Mouse (Mus musculus) layer of hippocampus, postnatal 10 days (tissue): ENCODE measurements around the gene Fam210b. TPM values are rescaled to one million over a fixed set of nuclear protein-coding genes. Genes with fewer than 3 reads are reported as not detected.
"Not testable (repeated sequence)": the region's sequence is repeated elsewhere in the genome, so short reads cannot be mapped to it uniquely, and the experiment has no call there.

Experiments
- DNase-seq, 2 experiments: peaks; one replicate each; pipeline ENCODE4 v3.0.0; 2021; ENCODE audit warnings: low spot score in 2 of 2
- long read RNA-seq: library from polyadenylated mRNA; stranded (forward); transcript quantifications from one replicate; pipeline ENCODE4 v2.0.0, GENCODE M21; 2023
- total RNA-seq, 2 experiments: library from RNA; stranded (reverse); gene quantifications; 2 replicates each; pipeline ENCODE4 v1.2.3; 2021

Gene Fam210b
- 10 to 100 TPM; 26.2 to 27.4 TPM for total RNA-seq
- long read RNA-seq, transcript Fam210b-201 (3 exons, 3,617 nt) = major isoform, 24 of 39 reads
- long read RNA-seq, partial matches to known transcripts = 0 of 39 reads
- long read RNA-seq, other reads (novel, unspliced or antisense) = 15 of 39 reads

GRCm38 (mm10) chr2:172345258-172345738, at the start of gene Fam210b:
Gene Fam210b, plus strand, starts transcription at chr2:172345565.
- peak; percentile 92 to 96 for DNase-seq

GRCm38 (mm10) chr2:172298083-172298482, 47.3 kb upstream of the Fam210b start:
- DNase-seq = no peak

- DNase-seq = no peak
These were observed 46.8 kb upstream of the Fam210b start for GRCm38 (mm10) chr2:172298542-172298941.

GRCm38 (mm10) chr2:172299126-172299921, 46.0 kb upstream of the Fam210b start:
- DNase-seq = peak in 1 of 2 experiments; percentile 5

DNA sequence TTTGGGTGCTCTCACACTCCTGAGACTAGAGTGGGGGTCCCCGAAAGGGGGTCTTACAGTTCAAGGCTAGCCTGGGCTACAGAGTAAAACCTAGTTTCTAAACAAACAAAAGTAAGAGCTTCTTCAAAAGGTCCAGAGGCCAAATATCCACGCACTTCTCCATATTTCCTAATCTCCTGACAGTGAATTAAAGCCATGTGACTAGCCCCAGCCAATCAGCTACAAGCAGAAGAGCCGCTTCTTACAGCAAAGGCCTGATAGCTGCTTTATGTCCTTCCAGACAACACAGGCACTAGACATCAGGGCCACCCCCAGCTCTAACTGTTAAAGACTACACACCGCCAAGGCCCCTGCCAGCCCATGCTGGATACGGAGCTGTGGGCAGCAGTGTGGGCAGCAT, 43.0 kb upstream of the Fam210b start:
- no peak for DNase-seq

GRCm38 (mm10) chr2:172304118-172304708, 41.2 kb upstream of the Fam210b start:
- DNase-seq = no peak

- DNase-seq = not testable (repeated sequence)
These were observed 39.8 kb upstream of the Fam210b start for GRCm38 (mm10) chr2:172305546-172305945.

- DNase-seq = no peak
These were observed 38.8 kb upstream of the Fam210b start for GRCm38 (mm10) chr2:172306544-172306943.

GRCm38 (mm10) chr2:172311731-172312130, 33.6 kb upstream of the Fam210b start:
- DNase-seq = no peak

DNA sequence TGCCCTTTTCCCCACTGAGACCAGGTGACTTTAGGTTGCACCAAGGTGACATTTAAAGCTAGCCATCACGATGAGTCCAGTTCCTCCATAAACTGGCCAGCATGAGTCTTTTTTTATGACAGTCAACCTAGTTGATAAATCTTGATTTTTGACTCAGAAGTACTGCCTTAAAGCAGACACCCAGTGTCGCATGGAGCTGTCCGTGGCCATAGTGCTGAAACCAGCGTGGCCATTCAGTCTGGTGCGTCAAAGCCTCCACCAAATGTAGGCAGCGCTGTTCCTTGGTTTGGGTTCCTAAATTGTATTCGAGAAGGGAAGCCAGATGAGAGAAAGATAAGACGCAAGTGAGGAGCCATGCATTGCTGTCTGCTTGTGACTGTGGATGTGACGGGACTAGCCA, 24.5 kb upstream of the Fam210b start:
- peak; percentile 61 to 68 for DNase-seq

GRCm38 (mm10) chr2:172328248-172328647, 17.1 kb upstream of the Fam210b start:
- no peak for DNase-seq

DNA sequence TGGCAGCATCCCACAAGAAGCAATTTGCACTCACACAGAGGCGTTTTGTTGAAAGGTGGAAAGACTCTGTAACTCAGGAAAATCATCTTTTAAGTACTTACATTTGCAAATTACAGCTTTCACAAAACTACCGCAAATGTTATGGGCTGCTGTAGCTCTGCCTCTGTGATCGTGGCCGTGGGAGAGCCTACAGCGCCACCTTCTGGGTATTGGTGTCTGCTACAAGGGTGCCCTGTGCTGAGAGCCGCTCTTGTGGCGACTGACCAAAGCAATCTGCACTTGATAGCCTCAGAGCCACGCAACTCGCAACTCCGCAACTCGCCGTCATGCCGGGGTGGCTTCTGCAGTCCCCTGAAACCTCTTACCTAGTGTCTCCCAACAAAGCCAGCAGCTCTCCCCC, 16.2 kb upstream of the Fam210b start:
- DNase-seq = peak; percentile 84 to 90

DNA sequence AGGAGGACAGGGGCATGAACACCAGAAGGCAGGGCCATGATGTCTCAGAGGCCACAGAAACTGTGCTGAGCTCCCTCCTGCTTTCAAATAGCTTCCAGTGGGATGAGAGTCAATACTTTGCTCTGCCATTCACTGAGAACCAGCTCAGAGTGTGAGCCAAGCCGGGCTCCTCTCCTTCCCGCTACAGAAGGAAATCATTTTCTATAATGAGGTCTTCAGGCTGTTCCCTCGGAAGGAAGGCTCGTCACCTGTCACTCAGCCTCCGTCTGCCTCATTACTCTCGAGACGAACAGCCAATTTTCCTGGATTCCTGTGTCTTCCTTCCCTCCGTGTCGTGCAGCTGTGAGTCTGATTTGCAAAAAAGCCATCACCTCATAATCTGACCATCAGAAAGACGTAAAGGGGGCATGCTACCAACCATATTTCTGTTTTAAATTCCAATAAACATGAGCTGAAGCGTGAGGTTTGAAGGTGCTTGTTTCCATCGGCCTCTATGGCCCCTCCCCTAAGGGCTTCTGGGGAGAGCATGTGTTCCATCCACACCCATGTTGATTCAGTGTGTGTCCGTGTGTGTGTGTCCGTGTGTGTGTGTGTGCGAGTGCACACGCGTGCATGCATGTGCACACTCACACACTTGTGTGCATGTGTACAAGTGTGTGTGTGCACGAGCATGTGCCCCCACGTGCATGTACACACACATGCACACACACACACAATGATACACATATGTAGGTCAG, 7.0 kb upstream of the Fam210b start:
- DNase-seq = no peak

- DNase-seq = no peak
These were observed 4.4 kb upstream of the Fam210b start for GRCm38 (mm10) chr2:172340936-172341335.

DNA sequence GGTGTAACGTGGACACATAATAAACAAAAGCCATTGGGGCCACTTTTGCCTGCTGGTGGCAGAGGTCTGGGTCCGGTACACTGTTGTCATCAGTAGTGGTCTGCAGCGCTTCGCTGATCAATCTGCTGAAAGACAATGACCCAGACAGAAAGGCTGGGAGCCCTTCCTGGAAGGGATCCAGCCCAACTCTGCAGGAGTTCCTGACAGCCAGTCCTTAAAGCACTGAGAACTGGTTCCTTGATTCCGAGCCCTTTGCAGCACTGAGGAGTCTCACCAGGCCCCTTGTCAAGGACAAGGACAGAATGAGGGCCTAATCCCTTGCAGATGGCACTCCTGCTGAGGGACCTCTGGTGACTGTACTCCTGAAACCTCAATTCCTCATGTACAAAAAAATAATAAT, 3.8 kb upstream of the Fam210b start:
- no peak for DNase-seq

DNA sequence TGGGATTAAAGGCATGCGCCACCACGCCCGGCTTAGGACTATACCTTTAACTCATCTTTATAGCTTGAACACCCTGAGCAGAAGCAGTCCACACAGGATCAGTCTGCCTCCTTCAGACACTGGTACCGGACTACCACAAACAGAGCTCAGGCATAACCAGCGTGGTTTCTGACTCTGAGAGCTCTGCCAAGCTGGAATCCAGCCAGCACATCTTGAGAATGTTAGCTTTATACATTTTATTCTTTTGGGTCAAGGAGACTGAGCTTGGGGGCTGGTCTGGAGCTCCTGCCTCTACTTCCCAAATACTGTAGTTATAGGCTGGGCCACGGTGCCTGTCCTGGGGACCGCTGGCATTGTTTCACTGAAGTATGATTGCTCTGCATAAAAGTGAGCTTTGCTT, 1.6 kb upstream of the Fam210b start:
- no peak for DNase-seq

DNA sequence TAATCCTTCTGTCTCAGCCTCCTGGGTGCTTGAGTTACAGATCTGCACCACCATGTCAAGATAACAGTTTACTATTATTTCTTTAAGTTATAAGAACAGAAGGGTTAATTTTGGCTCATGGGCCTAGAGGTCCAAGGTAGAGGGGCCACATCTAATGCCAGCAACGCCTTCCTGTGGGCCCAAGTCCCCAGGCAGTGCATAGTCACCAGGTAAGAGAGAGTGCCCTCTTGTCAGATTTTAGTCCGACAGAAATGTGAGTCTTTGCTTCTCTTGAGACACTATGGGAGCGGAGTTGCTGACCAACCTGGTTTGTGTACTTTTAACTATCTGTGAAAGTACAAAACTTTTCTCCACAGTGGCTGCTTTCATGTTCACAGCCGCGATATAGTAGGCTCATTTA, 696 bp upstream of the Fam210b start:
- no peak for DNase-seq

DNA sequence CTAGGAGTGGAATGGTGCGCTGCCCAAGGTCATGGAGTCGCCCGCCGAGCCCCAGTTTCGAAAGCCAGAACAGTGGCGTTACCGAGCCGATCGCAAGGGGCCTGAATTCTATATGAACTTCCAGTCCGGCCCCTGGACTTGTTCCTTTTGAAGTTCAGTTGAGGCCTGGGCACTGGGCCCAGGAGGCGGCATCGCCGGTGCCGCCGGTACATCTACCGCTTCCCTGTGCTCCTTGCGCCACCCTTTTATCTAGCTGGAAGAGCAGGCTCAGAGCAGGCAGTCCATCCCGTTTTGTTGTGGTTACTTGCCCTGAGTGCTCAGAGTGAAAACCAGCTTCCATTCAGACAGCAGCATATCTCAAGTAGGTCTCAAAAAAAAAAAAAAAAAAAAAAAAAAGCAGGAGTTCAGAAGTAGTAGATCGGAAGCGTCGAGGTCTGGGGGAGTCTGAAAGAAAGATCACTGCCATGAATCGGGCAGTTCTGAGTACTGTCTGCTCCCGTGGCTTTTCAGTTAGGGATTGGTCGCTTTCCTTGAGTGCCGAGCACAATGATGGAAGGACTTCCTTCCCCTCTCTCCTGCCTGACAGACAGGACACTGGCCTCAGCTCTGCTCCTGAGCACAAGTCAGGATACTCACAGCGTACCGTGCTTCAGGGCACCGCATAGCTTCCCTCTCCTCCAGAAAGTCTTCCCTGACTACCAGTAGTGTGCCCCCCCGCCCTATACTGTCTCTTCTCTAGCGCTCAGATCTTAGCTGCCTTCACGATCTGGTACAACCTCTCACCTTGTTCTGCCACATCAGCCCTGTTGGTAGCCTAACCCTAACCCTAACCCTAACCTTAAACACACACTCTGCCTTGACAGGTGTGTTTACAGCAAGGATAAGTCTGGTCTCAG, 917 bp downstream of the Fam210b start:
- DNase-seq = peak in 1 of 2 experiments; percentile 50

GRCm38 (mm10) chr2:172346933-172347611, 1.7 kb downstream of the Fam210b start:
- no peak for DNase-seq
